Mouse (Mus musculus) cerebellum, adult 2 months (tissue): ENCODE data around the gene Hoxa6.

ENCODE experiments used
- CTCF ChIP-seq: fragments of 200-500 bp; IDR thresholded peaks from 2 replicates; pipeline ENCODE4 v1.5.1; 2011; ENCODE audit warnings: low read depth, mild to moderate bottlenecking, control low read depth, low read length, moderate library complexity, borderline replicate concordance; ENCODE audit not compliant: insufficient read depth
- POLR2A ChIP-seq: fragments of 200-500 bp; IDR thresholded peaks from 2 replicates; pipeline ENCODE4 v1.6.1; 2011; ENCODE audit warnings: low read length, control low read depth, borderline replicate concordance; ENCODE audit not compliant: insufficient read depth

- TF ChIP-seq POLR2A (no peak), CTCF (no peak)
Measured at GRCm38 (mm10) chr6:52217895-52218642, 9.5 kb upstream of the Hoxa6 start.
